Mouse (Mus musculus): ENCODE results near the gene Tnfrsf9. TPM values are rescaled to one million over a fixed set of nuclear protein-coding genes. Genes with fewer than 3 reads are reported as not detected.

The Tnfrsf9 gene
- polyA plus RNA-seq, 1 experiment from 2014 or later, result 0.26 TPM

- Histone ChIP-seq H3K27ac (ENCODE audit: low read depth, low read length) (no peak overlapping the region), H3K27me3 (replicated peaks; ENCODE audit: control insufficient read depth, insufficient read depth, low read length) (no peaks in the 10 kb centered on the region), H3K9me3 (ENCODE audit: control insufficient read depth, low read length) (no peaks in the 10 kb centered on the region), H3K4me3 (ENCODE audit: low read depth, low read length) (peak overlapping the region; percentile 68), H3K4me1 (replicated peaks; ENCODE audit: control insufficient read depth, insufficient read depth, low read length) (peaks cover 13% of the 10 kb centered on the region), H3K36me3 (ENCODE audit: control insufficient read depth, insufficient read depth, low read length) (no peaks in the 10 kb centered on the region), H3K9ac (ENCODE audit: low read depth, low read length) (peak overlapping the region; percentile 86), H3K4me2 (peak overlapping the region; percentile 92)
- ATAC-seq (replicated peaks; ENCODE audit: low FRiP score), result no peak
- 54% methylated on average over 10 of the region's 10 CpGs for WGBS
- DNase-seq (ENCODE audit: low spot score), result no peak
Observed at GRCm38 (mm10) chr4:150915181-150915906, 982 bp downstream of the Tnfrsf9 start.

GRCm38 (mm10) chr4:150917336-150918027, 3.1 kb downstream of the Tnfrsf9 start:
- DNase-seq (ENCODE audit: low spot score), result no peak
- Histone ChIP-seq H3K36me3 (ENCODE audit: control insufficient read depth, insufficient read depth, low read length) (no peaks in the 10 kb centered on the region), H3K4me3 (ENCODE audit: low read depth, low read length) (no peak overlapping the region), H3K9ac (ENCODE audit: low read depth, low read length) (no peak overlapping the region), H3K4me1 (replicated peaks; ENCODE audit: control insufficient read depth, insufficient read depth, low read length) (peaks cover 13% of the 10 kb centered on the region), H3K27me3 (replicated peaks; ENCODE audit: control insufficient read depth, insufficient read depth, low read length) (no peaks in the 10 kb centered on the region), H3K9me3 (ENCODE audit: control insufficient read depth, low read length) (no peaks in the 10 kb centered on the region), H3K4me2 (no peak overlapping the region), H3K27ac (ENCODE audit: low read depth, low read length) (no peak overlapping the region)
- WGBS, result 65% methylated on average over 8 of the region's 8 CpGs
- no peak for ATAC-seq (replicated peaks; ENCODE audit: low FRiP score)

- DNase-seq (ENCODE audit: low spot score) (no peak), ATAC-seq (replicated peaks; ENCODE audit: low FRiP score) (no peak)
- no peak overlapping the region for H3K27ac ChIP-seq (ENCODE audit: low read depth, low read length)
- H3K4me3 ChIP-seq (ENCODE audit: low read depth, low read length), result no peak overlapping the region
- H3K4me1 ChIP-seq (replicated peaks; ENCODE audit: control insufficient read depth, insufficient read depth, low read length), result no peaks in the 10 kb centered on the region
- no peak overlapping the region for H3K4me2 ChIP-seq
- no peaks in the 10 kb centered on the region for H3K36me3 ChIP-seq (ENCODE audit: control insufficient read depth, insufficient read depth, low read length)
- no peaks in the 10 kb centered on the region for H3K27me3 ChIP-seq (replicated peaks; ENCODE audit: control insufficient read depth, insufficient read depth, low read length)
- WGBS, result 90% methylated on average over 8 of the region's 8 CpGs
- no peaks in the 10 kb centered on the region for H3K9me3 ChIP-seq (ENCODE audit: control insufficient read depth, low read length)
- no peak overlapping the region for H3K9ac ChIP-seq (ENCODE audit: low read depth, low read length)
Observed at GRCm38 (mm10) chr4:150921206-150921605, 6.8 kb downstream of the Tnfrsf9 start.

GRCm38 (mm10) chr4:150924308-150924707, 9.9 kb downstream of the Tnfrsf9 start:
- ATAC-seq (replicated peaks; ENCODE audit: low FRiP score), result peak; percentile 20; the same call in 1 of the 2 replicates
- 59% methylated on average over 13 of the region's 13 CpGs for WGBS

GRCm38 (mm10) chr4:150924936-150925335, 10.6 kb downstream of the Tnfrsf9 start:
- H3K9me3 ChIP-seq (ENCODE audit: control insufficient read depth, low read length), result no peaks in the 10 kb centered on the region
- H3K27me3 ChIP-seq (replicated peaks; ENCODE audit: control insufficient read depth, insufficient read depth, low read length), result no peaks in the 10 kb centered on the region; the same call in 1 of the 2 replicates
- H3K36me3 ChIP-seq (ENCODE audit: control insufficient read depth, insufficient read depth, low read length), result no peaks in the 10 kb centered on the region
- no peaks in the 10 kb centered on the region for H3K4me1 ChIP-seq (replicated peaks; ENCODE audit: control insufficient read depth, insufficient read depth, low read length)
- H3K4me2 ChIP-seq, result no peak overlapping the region
- ATAC-seq (replicated peaks; ENCODE audit: low FRiP score) (no peak), DNase-seq (ENCODE audit: low spot score) (no peak)
- no peak overlapping the region for H3K27ac ChIP-seq (ENCODE audit: low read depth, low read length)
- no peak overlapping the region for H3K9ac ChIP-seq (ENCODE audit: low read depth, low read length)
- 84% methylated on average over 6 of the region's 6 CpGs for WGBS
- no peak overlapping the region for H3K4me3 ChIP-seq (ENCODE audit: low read depth, low read length)

More at GRCm38 (mm10) chr4:150924308-150924707, 9.9 kb downstream of the Tnfrsf9 start:
- no peaks in the 10 kb centered on the region for H3K9me3 ChIP-seq (ENCODE audit: control insufficient read depth, low read length)
- H3K4me2 ChIP-seq, result 0 out of 2 replicates have a peak overlapping the region, but pooled peaks have one; percentile 1
- no peak overlapping the region for H3K27ac ChIP-seq (ENCODE audit: low read depth, low read length)
- H3K36me3 ChIP-seq (ENCODE audit: control insufficient read depth, insufficient read depth, low read length), result no peaks in the 10 kb centered on the region
- H3K27me3 ChIP-seq (replicated peaks; ENCODE audit: control insufficient read depth, insufficient read depth, low read length), result no peaks in the 10 kb centered on the region; the same call in 1 of the 2 replicates
- H3K4me3 ChIP-seq (ENCODE audit: low read depth, low read length), result no peak overlapping the region
- DNase-seq (ENCODE audit: low spot score), result no peak
- no peaks in the 10 kb centered on the region for H3K4me1 ChIP-seq (replicated peaks; ENCODE audit: control insufficient read depth, insufficient read depth, low read length)
- no peak overlapping the region for H3K9ac ChIP-seq (ENCODE audit: low read depth, low read length)

GRCm38 (mm10) chr4:150925923-150926322, 11.6 kb downstream of the Tnfrsf9 start:
- Histone ChIP-seq H3K9me3 (ENCODE audit: control insufficient read depth, low read length) (no peaks in the 10 kb centered on the region), H3K4me1 (replicated peaks; ENCODE audit: control insufficient read depth, insufficient read depth, low read length) (no peaks in the 10 kb centered on the region), H3K9ac (ENCODE audit: low read depth, low read length) (no peak overlapping the region), H3K27me3 (replicated peaks; ENCODE audit: control insufficient read depth, insufficient read depth, low read length) (no peaks in the 10 kb centered on the region; the same call in 1 of the 2 replicates), H3K4me2 (no peak overlapping the region), H3K27ac (ENCODE audit: low read depth, low read length) (no peak overlapping the region), H3K36me3 (ENCODE audit: control insufficient read depth, insufficient read depth, low read length) (no peaks in the 10 kb centered on the region), H3K4me3 (ENCODE audit: low read depth, low read length) (no peak overlapping the region)
- ATAC-seq (replicated peaks; ENCODE audit: low FRiP score) (no peak), DNase-seq (ENCODE audit: low spot score) (no peak)
- WGBS, result 44% methylated on average over 5 of the region's 5 CpGs

GRCm38 (mm10) chr4:150926924-150927705, 12.8 kb downstream of the Tnfrsf9 start:
- DNase-seq (ENCODE audit: low spot score), result no peak
- Histone ChIP-seq H3K27ac (ENCODE audit: low read depth, low read length) (no peak overlapping the region), H3K9ac (ENCODE audit: low read depth, low read length) (no peak overlapping the region), H3K9me3 (ENCODE audit: control insufficient read depth, low read length) (no peaks in the 10 kb centered on the region), H3K4me3 (ENCODE audit: low read depth, low read length) (no peak overlapping the region), H3K27me3 (replicated peaks; ENCODE audit: control insufficient read depth, insufficient read depth, low read length) (no peaks in the 10 kb centered on the region; the same call in 1 of the 2 replicates), H3K4me1 (replicated peaks; ENCODE audit: control insufficient read depth, insufficient read depth, low read length) (no peaks in the 10 kb centered on the region), H3K36me3 (ENCODE audit: control insufficient read depth, insufficient read depth, low read length) (no peaks in the 10 kb centered on the region), H3K4me2 (no peak overlapping the region)
- ATAC-seq (replicated peaks; ENCODE audit: low FRiP score), result no peak
- 48% methylated on average over 13 of the region's 14 CpGs for WGBS

GRCm38 (mm10) chr4:150927789-150928188, 13.4 kb downstream of the Tnfrsf9 start:
- Histone ChIP-seq H3K9me3 (ENCODE audit: control insufficient read depth, low read length) (no peaks in the 10 kb centered on the region), H3K4me2 (no peak overlapping the region), H3K27me3 (replicated peaks; ENCODE audit: control insufficient read depth, insufficient read depth, low read length) (no peaks in the 10 kb centered on the region; the same call in 1 of the 2 replicates), H3K36me3 (ENCODE audit: control insufficient read depth, insufficient read depth, low read length) (no peaks in the 10 kb centered on the region), H3K4me3 (ENCODE audit: low read depth, low read length) (no peak overlapping the region), H3K4me1 (replicated peaks; ENCODE audit: control insufficient read depth, insufficient read depth, low read length) (no peaks in the 10 kb centered on the region), H3K9ac (ENCODE audit: low read depth, low read length) (no peak overlapping the region), H3K27ac (ENCODE audit: low read depth, low read length) (no peak overlapping the region)
- no peak for DNase-seq (ENCODE audit: low spot score)
- ATAC-seq (replicated peaks; ENCODE audit: low FRiP score), result no peak
- 56% methylated on average over 10 of the region's 10 CpGs for WGBS

Measured in liver, embryonic 11.5 days (tissue).